Mouse (Mus musculus) frontal cortex, adult (tissue): ENCODE data around the gene Asic3.

Experiments
- ATAC-seq: cut with Nextera tagmentation; 2 replicates; pipeline ENCODE4 v1.9.2; 2017; ENCODE audit warnings: mild to moderate bottlenecking, moderate library complexity, mixed read lengths; ENCODE audit not compliant: low TSS enrichment

Gene Asic3

GRCm38 (mm10) chr5:24413042-24413693, at the start of gene Asic3:
Gene Asic3 (plus strand): TSS chr5:24413392.
- ATAC-seq: no peak

GRCm38 (mm10) chr5:24363467-24363866, 49.7 kb upstream of the Asic3 start:
- ATAC-seq: no peak

DNA sequence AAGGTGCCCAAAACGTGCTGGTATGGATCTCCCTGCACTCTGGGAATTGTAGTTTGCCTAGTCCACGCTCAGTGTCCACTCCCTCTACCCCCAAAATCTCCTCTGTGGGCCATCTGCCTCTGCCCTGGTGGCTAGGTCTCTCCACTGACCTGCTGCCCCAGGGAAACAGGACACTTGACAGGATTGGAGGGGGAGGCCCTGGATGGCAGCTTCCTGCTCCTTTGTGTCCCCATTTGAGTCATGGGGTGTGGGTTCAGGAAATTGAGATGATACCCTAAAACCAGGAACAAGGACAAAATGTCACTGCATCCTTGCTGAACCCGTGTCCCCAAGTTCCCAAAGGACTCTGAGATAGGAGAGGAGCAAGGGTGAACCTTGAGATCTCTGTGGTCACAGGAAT, 49.1 kb upstream of the Asic3 start:
- no peak for ATAC-seq

- no peak for ATAC-seq
These were observed 48.7 kb upstream of the Asic3 start, which contains the start of gene Nos3 for GRCm38 (mm10) chr5:24364508-24364907. Gene Nos3 (plus strand): TSS chr5:24364810.

- no peak for ATAC-seq
These were observed 48.2 kb upstream of the Asic3 start for GRCm38 (mm10) chr5:24364963-24365362.

DNA sequence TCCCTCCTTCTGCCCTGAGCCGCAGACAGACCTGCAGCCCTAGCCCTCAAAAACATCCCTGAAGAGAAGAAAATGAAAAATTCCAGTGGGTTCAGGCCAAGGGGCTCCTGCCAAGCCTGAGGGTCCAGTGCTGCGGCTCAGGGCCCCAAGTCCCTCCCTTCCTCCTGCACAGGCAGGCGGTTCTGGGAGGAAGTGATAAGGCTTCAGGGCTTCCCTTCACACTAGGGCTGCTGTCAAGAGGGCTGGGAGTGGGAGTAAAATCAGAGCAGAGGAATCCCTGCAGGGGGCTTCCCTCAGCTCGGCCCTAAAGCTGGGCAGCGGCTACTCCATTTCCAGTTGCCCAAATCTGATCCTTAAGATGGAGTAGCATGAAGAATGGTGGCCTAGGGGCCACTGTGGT, 47.7 kb upstream of the Asic3 start:
- ATAC-seq: no peak

GRCm38 (mm10) chr5:24366426-24366825, 46.8 kb upstream of the Asic3 start:
- ATAC-seq: no peak

DNA sequence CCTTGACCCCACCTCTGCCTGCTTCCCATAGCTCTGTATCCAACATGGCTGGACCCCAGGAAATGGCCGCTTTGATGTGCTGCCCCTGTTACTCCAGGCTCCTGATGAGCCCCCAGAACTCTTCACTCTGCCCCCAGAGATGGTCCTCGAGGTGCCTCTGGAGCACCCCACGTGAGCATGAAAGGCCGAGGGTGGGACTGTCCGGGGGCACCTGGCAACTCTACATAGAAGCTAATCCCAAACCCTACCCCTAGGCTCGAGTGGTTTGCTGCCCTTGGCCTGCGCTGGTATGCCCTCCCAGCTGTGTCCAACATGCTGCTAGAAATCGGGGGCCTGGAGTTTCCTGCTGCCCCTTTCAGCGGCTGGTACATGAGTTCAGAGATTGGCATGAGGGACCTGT, 43.4 kb upstream of the Asic3 start:
- no peak for ATAC-seq

- no peak for ATAC-seq
These were observed 39.4 kb upstream of the Asic3 start for GRCm38 (mm10) chr5:24373807-24374206.

GRCm38 (mm10) chr5:24374216-24374615, 39.0 kb upstream of the Asic3 start:
- no peak for ATAC-seq

- no peak for ATAC-seq
These were observed 38.4 kb upstream of the Asic3 start for GRCm38 (mm10) chr5:24374666-24375328.

GRCm38 (mm10) chr5:24378700-24379099, 34.5 kb upstream of the Asic3 start:
- ATAC-seq: no peak

DNA sequence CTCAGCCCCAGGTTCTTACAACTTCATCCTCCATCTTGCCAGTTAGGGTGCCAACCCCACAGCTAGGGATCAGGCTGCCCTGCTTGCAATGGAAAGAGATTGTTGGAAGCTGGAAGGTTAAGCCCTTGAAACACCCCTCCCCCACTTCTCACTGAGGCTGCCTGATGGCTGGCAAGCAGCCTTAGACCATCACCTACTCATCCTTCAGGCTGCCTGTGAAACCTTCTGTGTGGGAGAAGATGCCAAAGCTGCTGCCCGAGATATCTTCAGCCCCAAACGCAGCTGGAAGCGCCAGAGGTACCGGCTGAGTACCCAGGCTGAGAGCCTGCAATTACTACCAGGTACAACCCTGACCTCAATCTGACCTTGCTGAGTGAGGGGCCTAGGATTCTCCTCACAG, 33.7 kb upstream of the Asic3 start:
- ATAC-seq: no peak

DNA sequence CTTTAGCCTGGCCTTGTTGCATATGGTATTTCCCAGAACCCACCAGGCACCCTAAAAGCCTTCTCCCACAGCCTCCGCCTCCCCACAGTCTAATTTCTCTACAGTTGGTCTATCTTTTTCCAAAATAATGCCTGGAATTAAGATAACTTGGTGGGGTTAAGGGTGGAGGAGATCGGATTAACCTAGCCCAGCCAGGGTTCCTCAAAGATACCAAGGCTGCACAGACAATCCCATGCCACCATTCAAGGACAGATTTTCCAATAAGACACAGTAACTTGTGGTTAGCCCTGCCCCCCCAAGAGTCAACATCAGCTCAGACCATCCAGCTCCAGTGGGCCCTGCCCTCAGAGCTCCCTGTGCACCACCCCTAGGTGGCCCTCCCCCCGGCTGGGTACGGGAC, 32.7 kb upstream of the Asic3 start:
- ATAC-seq: no peak

DNA sequence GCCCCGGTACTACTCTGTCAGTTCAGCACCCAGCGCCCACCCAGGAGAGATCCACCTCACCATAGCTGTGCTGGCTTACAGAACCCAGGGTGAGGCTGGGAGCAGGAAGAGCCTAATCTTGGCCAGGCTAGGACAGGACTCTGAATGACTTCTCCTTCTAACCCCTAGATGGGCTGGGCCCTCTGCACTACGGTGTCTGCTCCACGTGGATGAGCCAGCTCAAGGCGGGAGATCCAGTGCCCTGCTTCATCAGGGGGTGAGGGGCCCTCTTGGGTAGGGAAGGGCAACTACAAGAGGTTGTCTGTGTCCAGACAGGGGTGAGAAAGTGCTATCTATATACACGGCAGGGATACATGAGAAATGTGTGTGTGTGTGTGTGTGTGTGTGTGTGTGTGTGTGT, 31.7 kb upstream of the Asic3 start:
- ATAC-seq: no peak

- ATAC-seq: no peak
These were observed 31.2 kb upstream of the Asic3 start for GRCm38 (mm10) chr5:24381988-24382387.

- peak; percentile 46 for ATAC-seq
These were observed 29.9 kb upstream of the Asic3 start for GRCm38 (mm10) chr5:24383026-24383859.

DNA sequence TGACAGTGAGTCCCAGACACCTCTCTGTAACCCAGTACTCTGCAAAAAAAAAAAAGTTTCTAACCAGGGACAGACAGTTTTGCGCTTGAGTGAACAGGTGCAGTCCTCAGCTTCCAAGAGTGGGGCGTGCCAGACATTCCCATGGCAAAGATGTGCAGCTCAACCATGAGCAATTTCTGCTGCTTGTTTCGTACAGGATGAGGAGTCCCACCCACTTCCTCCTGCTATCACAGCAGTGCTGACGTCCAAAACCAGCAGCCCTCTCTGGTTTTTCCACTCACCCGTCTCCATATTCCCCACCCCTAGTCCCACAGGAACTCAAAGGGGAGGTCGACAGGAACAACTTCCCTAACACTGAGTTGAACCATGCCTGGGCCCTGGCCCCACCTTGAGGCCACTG, 28.8 kb upstream of the Asic3 start:
- peak; percentile 29 for ATAC-seq

DNA sequence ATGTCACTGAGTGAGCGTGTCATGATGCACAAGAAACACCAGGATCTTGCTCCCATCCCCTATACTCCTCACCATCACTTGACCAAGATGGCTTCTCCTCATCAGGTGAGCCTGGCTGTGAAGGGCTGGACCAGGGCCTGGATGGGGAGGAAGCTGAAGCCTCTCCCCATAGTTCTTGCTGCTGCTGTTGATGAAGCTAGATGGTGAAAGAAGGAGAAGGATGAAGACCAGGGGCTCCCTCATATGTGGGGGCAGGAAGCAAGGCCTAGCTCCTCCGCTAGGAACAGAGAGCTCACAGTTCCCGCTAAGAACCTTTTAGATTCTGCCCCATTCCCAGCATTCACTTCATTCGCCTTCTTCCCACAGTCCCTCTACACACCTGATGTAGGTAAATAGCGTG, 27.8 kb upstream of the Asic3 start:
- ATAC-seq: no peak

DNA sequence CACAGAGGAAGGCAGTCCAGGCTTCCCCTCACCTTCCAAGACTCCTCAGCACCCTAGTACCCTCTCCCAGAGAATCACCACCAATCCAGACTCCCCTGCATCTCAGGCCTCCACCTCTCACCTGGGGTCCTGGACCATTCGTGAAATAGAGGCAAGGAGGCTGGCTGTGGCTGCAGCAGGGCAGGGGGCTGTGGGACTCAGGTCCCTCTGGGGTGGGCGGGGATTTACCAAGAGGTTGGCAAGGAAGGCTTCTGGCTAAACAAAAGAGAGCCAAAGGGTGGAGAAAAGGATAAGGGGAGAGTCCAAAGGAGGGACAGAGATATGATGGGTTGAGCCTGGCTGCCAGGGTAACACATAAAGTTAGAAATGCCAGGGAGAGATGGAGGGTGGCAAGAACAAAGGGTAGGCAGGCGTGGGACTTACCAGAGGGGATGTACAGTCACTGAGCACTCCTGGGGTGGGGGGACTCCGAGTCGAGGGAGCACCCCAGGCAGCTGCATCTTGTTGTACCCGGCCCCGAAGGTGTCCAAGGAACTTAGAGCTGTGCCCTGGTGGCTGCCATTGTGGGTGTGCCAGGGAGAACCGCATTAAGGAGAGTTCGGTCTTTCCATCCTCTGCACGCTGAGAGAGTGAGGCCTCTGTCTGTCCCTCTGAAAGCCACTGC, 27.2 kb upstream of the Asic3 start:
- no peak for ATAC-seq

- ATAC-seq: peak; percentile 65
These were observed 25.6 kb upstream of the Asic3 start for GRCm38 (mm10) chr5:24387264-24388241.
